Mouse (Mus musculus) left cerebral cortex, postnatal 25 days (tissue): ENCODE measurements at regions not wholly inside any gene's neighbourhood (a gene's known extent, or its start where the extent isn't known, plus 50 kb on each side); places are given as distances from the start of the nearest gene placed in this dataset.
A peak's percentile ranks its signal among the peaks of the same experiment; 100 is the strongest.
"Not testable (repeated sequence)": the region's sequence is repeated elsewhere in the genome, so short reads cannot be mapped to it uniquely, and the experiment has no call there.

Experiments used
- DNase-seq, 2 experiments: peaks; one replicate each; pipeline ENCODE4 v3.0.0; 2022; ENCODE audit warnings: low spot score in 2 of 2, mixed read lengths in 1 of 2
- intact Hi-C: fragments of 180-260 bp; cut with DNase I; formaldehyde crosslinking; loops from one replicate; pipeline ENCODE4 v1.15.1; 2025

GRCm38 (mm10) chr8:78114512-78114911 lies 98.6 kb upstream of the Ttc29 start:
- intact Hi-C loops, result no loop called here
- DNase-seq, result no peak

GRCm38 (mm10) chr8:78117191-78117590 lies 95.9 kb upstream of the Ttc29 start:
- intact Hi-C loops, result no loop called here
- no peak for DNase-seq

- no peak for DNase-seq
- intact Hi-C loops, result no loop called here
These were observed 94.6 kb upstream of the Ttc29 start for GRCm38 (mm10) chr8:78118493-78118892.

- intact Hi-C loops, result no loop called here
These were observed 93.4 kb upstream of the Ttc29 start for GRCm38 (mm10) chr8:78119682-78120081.

GRCm38 (mm10) chr8:78124248-78124647 lies 88.8 kb upstream of the Ttc29 start:
- DNase-seq, result no peak
- intact Hi-C loops, result no loop called here

More at GRCm38 (mm10) chr8:78119682-78120081, 93.4 kb upstream of the Ttc29 start:
- peak in 1 of 2 experiments; percentile 6 for DNase-seq

GRCm38 (mm10) chr8:78127852-78128251 lies 85.2 kb upstream of the Ttc29 start:
- DNase-seq, result no peak
- intact Hi-C loops, result no loop called here

GRCm38 (mm10) chr8:78129061-78129460 lies 84.0 kb upstream of the Ttc29 start:
- intact Hi-C loops, result no loop called here
- DNase-seq, result no peak

- intact Hi-C loops, DNase-seq: not testable (repeated sequence)
These were observed 73.6 kb upstream of the Ttc29 start for GRCm38 (mm10) chr8:78139514-78139913.

GRCm38 (mm10) chr8:78147170-78147569 lies 65.9 kb upstream of the Ttc29 start:
- DNase-seq, result no peak
- intact Hi-C loops, result no loop called here

GRCm38 (mm10) chr8:78148006-78148405 lies 65.1 kb upstream of the Ttc29 start:
- intact Hi-C loops, result no loop called here

GRCm38 (mm10) chr8:78154873-78155272 lies 58.2 kb upstream of the Ttc29 start:
- no peak for DNase-seq
- intact Hi-C loops, result no loop called here

More at GRCm38 (mm10) chr8:78148006-78148405, 65.1 kb upstream of the Ttc29 start:
- DNase-seq, result no peak

- intact Hi-C loops, result no loop called here
- peak in 1 of 2 experiments; percentile 13 for DNase-seq
These were observed 51.1 kb upstream of the Ttc29 start for GRCm38 (mm10) chr8:78162046-78162445.

- DNase-seq, result no peak
- intact Hi-C loops, result no loop called here
These were observed 50.2 kb upstream of the Ttc29 start for GRCm38 (mm10) chr8:78162763-78163508.
